Mouse (Mus musculus) forebrain, embryonic 10.5 days (tissue): ENCODE results near the gene Atg3. TPM values are rescaled to one million over a fixed set of nuclear protein-coding genes. Genes with fewer than 3 reads are reported as not detected.
A peak's percentile ranks its signal among the peaks of the same experiment; 100 is the strongest.

Experiments
- DNase-seq: peaks from one replicate; pipeline ENCODE4 v3.0.0-alpha.2; 2017; ENCODE audit warnings: low spot score; ENCODE audit errors: extremely low spot score
- H3K27ac ChIP-seq: fragments of 300-500 bp; sonication (generic); 2 replicates; pipeline ENCODE4 v1.5.1; 2016; ENCODE audit warnings: mild to moderate bottlenecking
- H3K27me3 ChIP-seq: fragments of 300-500 bp; sonication (generic); 2 replicates; pipeline ENCODE4 v1.6.1; 2016; ENCODE audit warnings: mild to moderate bottlenecking; ENCODE audit not compliant: poor library complexity, severe bottlenecking
- H3K36me3 ChIP-seq: fragments of 300-500 bp; sonication (generic); replicated peaks from 2 replicates; pipeline ENCODE4 v1.6.1; 2016; ENCODE audit warnings: mild to moderate bottlenecking, moderate library complexity
- H3K4me1 ChIP-seq: fragments of 300-500 bp; sonication (generic); 2 replicates; pipeline ENCODE4 v1.6.1; 2016
- H3K4me3 ChIP-seq: fragments of 300-500 bp; sonication (generic); 2 replicates; pipeline ENCODE4 v1.5.1; 2016; ENCODE audit warnings: mild to moderate bottlenecking, moderate library complexity
- H3K9me3 ChIP-seq: fragments of 300-500 bp; sonication (generic); 2 replicates; pipeline ENCODE4 v1.6.1; 2016; ENCODE audit warnings: mild to moderate bottlenecking, moderate library complexity
- WGBS: fragments of 180-500 bp; shearing (Covaris S2); methylation state at CpG from one replicate; pipeline ENCODE4 v1.1.7; 2016; 5-methylcytosine and 5-hydroxymethylcytosine counted together
- polyA plus RNA-seq: library from polyadenylated mRNA; unstranded; fragments of >200 nt; fragmentation: Nextera tagmentation; extraction: Ambion mirVana; gene quantifications from 2 replicates; pipeline ENCODE4 v1.2.1, GENCODE M21; 2016

Gene Atg3
- polyA plus RNA-seq, 1 experiment from 2014 or later, result 33.3 TPM

DNA sequence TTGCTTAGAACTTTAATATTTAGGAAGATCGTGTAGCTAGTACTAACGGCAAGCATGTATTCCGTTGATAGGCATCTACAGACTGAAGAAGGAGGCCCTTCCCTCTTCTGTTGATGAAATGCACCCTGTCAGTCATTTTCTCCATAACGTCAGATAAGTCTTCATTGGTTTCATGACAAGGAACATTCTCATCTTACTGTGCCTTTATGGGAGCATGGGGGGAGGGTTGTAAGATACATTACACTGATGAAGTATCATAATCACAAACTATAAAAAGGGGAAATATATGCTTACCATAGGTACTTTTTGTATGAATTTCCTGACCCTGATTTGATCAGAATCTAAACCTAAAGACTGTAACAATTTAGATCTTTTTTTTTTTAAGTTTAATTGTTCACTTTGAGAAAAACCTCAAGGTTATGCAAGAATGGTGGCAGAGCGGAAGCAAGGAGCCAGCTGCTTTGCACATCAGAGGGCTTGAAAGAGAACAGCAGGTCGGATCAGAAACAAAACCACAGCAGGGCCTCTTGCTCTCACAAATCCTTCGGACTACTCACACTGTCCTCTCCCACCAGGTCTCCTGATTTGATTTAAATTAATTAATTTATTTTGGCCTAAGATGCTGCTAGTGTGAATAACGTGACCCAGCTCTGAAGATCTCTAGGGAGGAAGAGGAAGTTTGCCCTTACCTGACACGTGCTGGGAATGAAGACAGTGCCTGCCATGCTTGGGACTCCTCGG, 65.2 kb downstream of the Atg3 start, which contains the start of gene Btla:
Btla (plus strand) TSS at position 668 of the 741 bp plus-strand sequence.
- Histone ChIP-seq H3K27ac (0 out of 2 replicates have a peak within 1 kb of the TSS, but pooled peaks have one; percentile 15), H3K27me3 (no peaks in the 10 kb centered on the region), H3K4me3 (no peak within 1 kb of the TSS), H3K9me3 (no peaks in the 10 kb centered on the region), H3K36me3 (no peaks in the 10 kb centered on the region), H3K4me1 (peaks cover 10% of the 10 kb centered on the region)
- 40% methylated on average over 10 of the region's 10 CpGs for WGBS
- DNase-seq, result no peak

DNA sequence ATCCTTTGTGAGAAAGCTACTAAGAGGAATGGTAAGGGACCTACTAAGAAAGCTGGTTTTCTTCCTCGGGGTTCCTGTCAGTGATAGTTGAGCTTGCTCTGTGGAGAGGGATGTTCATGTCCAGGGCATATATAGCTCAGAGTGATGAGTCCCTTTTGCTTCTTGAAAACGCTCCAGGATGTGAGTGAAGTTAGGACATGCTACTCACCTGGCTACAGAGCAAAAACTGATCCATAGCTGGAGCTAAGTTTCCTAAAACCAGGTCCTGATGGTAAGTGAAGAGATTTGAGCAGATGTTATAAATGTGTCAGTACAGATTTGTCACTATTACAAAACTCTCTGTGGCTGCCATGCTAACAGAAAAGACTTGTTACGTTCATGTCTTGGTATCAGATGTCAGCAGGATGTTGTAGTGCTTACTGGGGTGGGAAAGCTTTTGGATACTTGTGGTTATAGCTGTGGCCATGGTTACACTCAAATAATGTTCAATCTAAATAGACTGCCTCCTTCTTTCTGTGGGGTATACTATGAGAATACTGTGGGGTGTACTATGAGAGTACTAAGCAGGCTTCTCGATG, 65.9 kb downstream of the Atg3 start:
- DNase-seq, result no peak
- Histone ChIP-seq H3K27me3 (no peaks in the 10 kb centered on the region), H3K27ac (0 out of 2 replicates have a peak overlapping the region, but pooled peaks have one; percentile 15), H3K4me3 (no peak overlapping the region), H3K4me1 (peaks cover 10% of the 10 kb centered on the region), H3K9me3 (no peaks in the 10 kb centered on the region), H3K36me3 (no peaks in the 10 kb centered on the region)
- 66% methylated on average over 4 of the region's 4 CpGs for WGBS

DNA sequence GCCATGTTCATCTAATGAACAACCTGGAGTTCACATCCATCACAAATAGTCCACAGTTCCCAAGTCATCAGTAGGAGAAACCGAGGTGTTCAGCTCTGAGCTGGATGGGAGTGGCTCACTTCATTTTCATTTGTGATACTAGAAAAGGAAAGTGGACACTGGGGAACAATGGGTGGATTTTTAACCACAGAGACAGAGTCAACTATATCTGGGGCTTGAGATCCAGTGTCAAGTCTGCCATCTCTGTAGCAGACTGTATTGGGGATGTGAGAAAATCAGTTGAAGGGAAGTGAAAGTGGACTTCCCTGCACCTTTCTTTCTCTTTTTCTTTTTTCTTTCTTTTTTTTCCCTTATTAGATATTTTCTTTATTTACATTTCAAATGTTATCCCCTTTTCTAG, 68.4 kb downstream of the Atg3 start:
- no peaks in the 10 kb centered on the region for H3K9me3 ChIP-seq
- H3K27me3 ChIP-seq, result no peaks in the 10 kb centered on the region
- no peak overlapping the region for H3K4me3 ChIP-seq
- no peaks in the 10 kb centered on the region for H3K36me3 ChIP-seq
- H3K4me1 ChIP-seq, result peaks cover 10% of the 10 kb centered on the region
- DNase-seq, result no peak
- 69% methylated on average over 1 of the region's 1 CpGs for WGBS
- no peak overlapping the region for H3K27ac ChIP-seq

DNA sequence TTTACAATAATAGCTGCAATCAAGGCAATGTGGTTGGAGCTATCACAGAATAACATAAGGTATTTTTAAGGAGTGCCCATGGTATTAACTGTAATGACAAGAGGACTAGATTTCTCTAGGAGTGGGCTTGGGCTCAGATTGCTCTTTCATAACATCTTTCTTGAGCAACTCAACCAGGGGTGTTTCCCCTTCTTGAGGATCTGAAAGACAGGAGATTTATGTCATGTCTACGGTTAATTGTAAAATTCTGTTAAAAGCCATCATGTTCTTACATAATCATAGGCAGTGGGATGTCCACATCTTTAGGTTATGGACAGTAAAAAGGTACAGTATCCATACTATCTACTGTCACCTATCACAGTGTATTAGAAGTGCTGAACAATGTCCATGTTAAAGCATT, 72.7 kb downstream of the Atg3 start:
- WGBS, result 92% methylated on average over 1 of the region's 1 CpGs
- Histone ChIP-seq H3K4me3 (no peak overlapping the region), H3K27me3 (no peaks in the 10 kb centered on the region), H3K27ac (no peak overlapping the region), H3K36me3 (no peaks in the 10 kb centered on the region), H3K4me1 (no peaks in the 10 kb centered on the region), H3K9me3 (no peaks in the 10 kb centered on the region)
- no peak for DNase-seq

DNA sequence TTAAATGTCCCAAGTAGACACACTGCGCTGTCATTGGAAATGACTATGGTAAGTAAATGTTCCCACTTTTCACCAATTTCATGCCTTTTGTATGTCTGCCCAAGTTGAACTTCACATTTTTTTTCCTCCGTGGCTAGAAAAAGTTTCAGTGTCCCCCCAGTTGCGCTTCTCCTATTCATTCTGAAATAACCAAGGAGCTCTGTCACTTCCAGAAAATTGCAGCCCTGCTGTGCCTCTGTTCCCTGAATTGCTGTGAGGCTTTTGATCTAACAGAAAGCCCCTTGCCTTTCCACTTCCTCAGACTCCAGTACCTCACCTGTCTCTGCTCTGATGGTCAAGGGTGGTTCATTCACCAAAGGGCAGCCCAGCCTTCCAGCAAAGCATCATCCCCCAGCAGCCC, 74.4 kb downstream of the Atg3 start:
- no peaks in the 10 kb centered on the region for H3K27me3 ChIP-seq
- H3K27ac ChIP-seq, result no peak overlapping the region
- H3K36me3 ChIP-seq, result no peaks in the 10 kb centered on the region
- no peaks in the 10 kb centered on the region for H3K9me3 ChIP-seq
- WGBS, result 68% methylated on average over 3 of the region's 3 CpGs
- no peak overlapping the region for H3K4me3 ChIP-seq
- no peak for DNase-seq
- no peaks in the 10 kb centered on the region for H3K4me1 ChIP-seq

Other genes starting within 250 kb of the Atg3 start
- not detected in 2 replicates for gene Cd200r3, start 215.1 kb upstream of the Atg3 start, polyA plus RNA-seq
- gene Ccdc80, start 65.4 kb upstream of the Atg3 start, polyA plus RNA-seq, result 11.7 and 14.0 TPM in 2 replicates
- 10.1 and 12.0 TPM in 2 replicates for gene Slc35a5, start 79 bp upstream of the Atg3 start, polyA plus RNA-seq
- 0.11 and 0.30 TPM in 2 replicates for gene Btla, start 65.5 kb downstream of the Atg3 start, polyA plus RNA-seq